Mouse (Mus musculus) lung, embryonic 16.5 days (tissue): ENCODE measurements at regions not wholly inside any gene's neighbourhood (a gene's known extent, or its start where the extent isn't known, plus 50 kb on each side); places are given as distances from the start of the nearest gene placed in this dataset.

ENCODE experiments used
- ATAC-seq: fragments of 200-750 bp; cut with Nextera tagmentation; 2 replicates; pipeline ENCODE4 v1.8.0; 2017; ENCODE audit warnings: low read depth, mild to moderate bottlenecking, moderate library complexity
- H3K27ac ChIP-seq: fragments of 300-500 bp; sonication (generic); 2 replicates; pipeline ENCODE4 v1.5.1; 2014; ENCODE audit warnings: mild to moderate bottlenecking, control low read depth, low read length
- H3K27me3 ChIP-seq: fragments of 300-500 bp; sonication (generic); 2 replicates; pipeline ENCODE4 v1.6.1; 2014; ENCODE audit warnings: low read depth, low read length, mixed read lengths; ENCODE audit not compliant: control insufficient read depth, insufficient read depth
- H3K36me3 ChIP-seq: fragments of 300-500 bp; sonication (generic); 2 replicates; pipeline ENCODE4 v1.6.1; 2014; ENCODE audit warnings: low read length; ENCODE audit not compliant: control insufficient read depth, insufficient read depth
- H3K4me1 ChIP-seq: fragments of 300-500 bp; sonication (generic); replicated peaks from 2 replicates; pipeline ENCODE4 v1.6.1; 2014; ENCODE audit warnings: low read length, mixed read lengths; ENCODE audit not compliant: control insufficient read depth, insufficient read depth
- H3K4me2 ChIP-seq: fragments of 300-500 bp; sonication (generic); 2 replicates; pipeline ENCODE4 v1.6.1; 2014; ENCODE audit warnings: low read depth, low read length, control low read depth
- H3K4me3 ChIP-seq: fragments of 300-500 bp; sonication (generic); 2 replicates; pipeline ENCODE4 v1.5.1; 2014; ENCODE audit warnings: mild to moderate bottlenecking, low read length, control low read depth
- H3K9ac ChIP-seq: fragments of 300-500 bp; sonication (generic); 2 replicates; pipeline ENCODE4 v1.6.1; 2014; ENCODE audit warnings: low read length, control low read depth
- H3K9me3 ChIP-seq: fragments of 300-500 bp; sonication (generic); 2 replicates; pipeline ENCODE4 v1.6.1; 2016; ENCODE audit warnings: low read length; ENCODE audit not compliant: control insufficient read depth
- WGBS: fragments of 180-500 bp; shearing (Covaris S2); extraction: QIAGEN DNeasy Blood & Tissue Kit; methylation state at CpG from one replicate; pipeline ENCODE4 v1.1.7; 2014; 5-methylcytosine and 5-hydroxymethylcytosine counted together

DNA sequence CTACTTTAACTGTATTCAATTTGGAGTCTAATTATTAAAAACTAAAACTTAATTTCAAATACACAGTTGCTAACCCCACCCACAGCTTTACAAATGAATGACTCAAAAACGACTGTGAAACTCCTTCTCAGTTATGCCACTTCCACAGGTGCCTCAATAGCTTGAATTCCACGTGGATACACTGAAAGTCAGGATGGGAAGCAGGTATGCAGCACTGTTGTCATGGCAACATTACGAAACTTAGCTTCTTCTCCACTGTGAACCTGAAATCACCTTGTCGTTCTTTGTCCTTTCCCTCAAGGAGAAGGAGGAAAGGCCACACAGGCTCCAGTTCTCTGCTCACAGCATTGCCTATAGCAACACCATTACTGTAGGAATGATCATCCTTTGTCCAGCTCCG is 60.5 kb upstream of the Thrb start:
- H3K4me3 ChIP-seq: no peak overlapping the region
- no peak overlapping the region for H3K27ac ChIP-seq
- WGBS: 61% methylated on average over 5 of the region's 5 CpGs
- no peak for ATAC-seq
- no peaks in the 10 kb centered on the region for H3K36me3 ChIP-seq
- no peaks in the 10 kb centered on the region for H3K9me3 ChIP-seq
- H3K4me1 ChIP-seq: no peaks in the 10 kb centered on the region
- no peak overlapping the region for H3K4me2 ChIP-seq
- no peaks in the 10 kb centered on the region for H3K27me3 ChIP-seq
- H3K9ac ChIP-seq: no peak overlapping the region

DNA sequence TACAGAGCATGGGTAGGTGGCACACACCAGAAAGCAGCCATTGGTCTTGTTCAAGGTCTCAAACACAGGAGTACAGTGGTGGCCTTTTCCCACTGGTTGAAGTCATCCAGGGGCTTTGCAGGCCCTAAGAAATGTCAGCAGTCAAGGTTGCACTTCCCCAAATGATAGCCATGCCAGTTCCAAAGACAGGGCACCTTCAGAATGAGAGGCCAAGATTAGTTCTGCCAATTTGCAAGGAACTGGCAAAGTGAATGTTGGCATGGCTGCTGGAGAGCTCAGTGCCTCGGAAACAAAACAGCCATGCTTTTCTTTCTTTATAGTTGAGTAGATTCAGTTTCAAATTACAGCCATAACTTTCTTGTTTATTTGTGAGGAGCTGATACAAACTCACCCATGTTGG is 57.7 kb upstream of the Thrb start:
- H3K27ac ChIP-seq: no peak overlapping the region
- WGBS: 90% methylated on average over 1 of the region's 1 CpGs
- H3K9ac ChIP-seq: no peak overlapping the region
- no peak overlapping the region for H3K4me3 ChIP-seq
- no peaks in the 10 kb centered on the region for H3K4me1 ChIP-seq
- no peaks in the 10 kb centered on the region for H3K36me3 ChIP-seq
- no peaks in the 10 kb centered on the region for H3K27me3 ChIP-seq
- ATAC-seq: no peak
- H3K9me3 ChIP-seq: no peaks in the 10 kb centered on the region
- no peak overlapping the region for H3K4me2 ChIP-seq

DNA sequence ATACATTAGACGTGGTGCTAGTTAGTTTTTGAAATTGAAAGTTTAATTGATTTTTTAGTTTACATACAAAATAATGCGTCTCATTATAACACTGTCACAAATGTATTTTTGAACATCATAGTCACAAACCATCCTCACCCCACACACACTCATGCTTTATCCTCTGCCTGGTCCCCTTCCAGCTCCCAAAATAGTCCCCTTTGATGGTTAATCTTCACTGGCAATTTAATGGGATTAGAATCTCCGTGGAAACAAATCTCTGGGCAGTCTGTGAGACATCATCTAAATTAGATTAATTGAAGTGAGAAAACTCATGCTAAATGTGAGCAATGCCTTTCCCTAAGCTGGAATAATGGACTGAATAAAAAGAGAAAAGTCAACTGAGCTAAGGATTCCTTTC is 54.0 kb upstream of the Thrb start:
- ATAC-seq: no peak
- no peak overlapping the region for H3K4me3 ChIP-seq
- no peak overlapping the region for H3K9ac ChIP-seq
- H3K36me3 ChIP-seq: no peaks in the 10 kb centered on the region
- H3K4me1 ChIP-seq: no peaks in the 10 kb centered on the region
- no peak overlapping the region for H3K4me2 ChIP-seq
- no peaks in the 10 kb centered on the region for H3K9me3 ChIP-seq
- no peaks in the 10 kb centered on the region for H3K27me3 ChIP-seq
- no peak overlapping the region for H3K27ac ChIP-seq
- WGBS: 39% methylated on average over 3 of the region's 3 CpGs

DNA sequence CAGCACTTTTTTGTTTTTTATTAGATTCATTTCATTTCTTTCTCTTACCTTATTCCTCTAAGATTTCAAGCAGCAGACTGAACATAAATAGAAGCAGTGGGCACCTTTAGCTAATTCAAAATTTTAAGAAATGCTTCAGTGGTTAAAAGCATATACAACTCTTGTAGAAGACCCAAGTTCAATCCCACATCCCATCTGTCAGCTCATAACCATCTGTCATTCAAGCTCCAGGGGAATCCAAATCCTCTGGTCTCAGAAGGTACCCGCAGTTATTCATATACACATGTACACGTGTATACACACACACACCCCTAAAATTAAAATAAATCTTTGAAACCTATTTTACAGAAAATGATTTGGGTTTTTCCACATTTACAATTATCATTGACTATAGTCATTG is 52.9 kb upstream of the Thrb start:
- no peak overlapping the region for H3K27ac ChIP-seq
- H3K9me3 ChIP-seq: no peaks in the 10 kb centered on the region
- H3K9ac ChIP-seq: no peak overlapping the region
- H3K27me3 ChIP-seq: no peaks in the 10 kb centered on the region
- H3K4me1 ChIP-seq: no peaks in the 10 kb centered on the region
- H3K4me3 ChIP-seq: no peak overlapping the region
- H3K36me3 ChIP-seq: no peaks in the 10 kb centered on the region
- 83% methylated on average over 2 of the region's 2 CpGs for WGBS
- no peak for ATAC-seq
- no peak overlapping the region for H3K4me2 ChIP-seq
